Mouse (Mus musculus): ENCODE measurements at regions not wholly inside any gene's neighbourhood (a gene's known extent, or its start where the extent isn't known, plus 50 kb on each side); places are given as distances from the start of the nearest gene placed in this dataset.

DNA sequence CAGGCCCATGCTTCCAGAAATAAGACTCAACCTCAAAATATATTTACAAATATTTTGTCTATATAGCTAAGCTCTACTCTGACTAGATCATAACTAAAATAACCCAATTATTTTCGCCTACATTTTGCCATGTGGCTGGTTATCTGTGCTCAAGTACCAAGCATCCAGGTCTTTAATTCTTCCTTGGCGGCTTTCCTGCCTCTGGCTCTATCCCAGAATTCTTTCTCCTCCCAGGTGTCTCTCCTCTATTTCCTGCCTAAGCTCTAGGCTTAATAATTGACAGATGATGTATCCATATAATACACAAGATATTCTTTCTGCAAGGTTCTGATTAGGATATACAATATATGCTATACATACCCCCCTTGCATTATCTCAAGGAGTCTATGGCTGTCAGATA, 138.3 kb upstream of the Pou3f3 start:
- TF ChIP-seq NELFE (IDR thresholded peaks at IDR 0.05; ENCODE audit: low read depth, low read length) (no peak), POLR2A (IDR thresholded peaks at IDR 0.05; ENCODE audit: control insufficient read depth in 1 of 2, insufficient read depth in 1 of 2, low read depth in 1 of 2, low read length in 2 of 2, poor library complexity in 1 of 2) (no peak), CTCF (IDR thresholded peaks at IDR 0.05 in 2 of 3, conservative IDR thresholded peaks at IDR 0.05 in 1 of 3; ENCODE audit: control insufficient read depth in 1 of 3, insufficient read depth in 1 of 3, low read depth in 2 of 3, low read length in 3 of 3, poor library complexity in 1 of 3, severe bottlenecking in 1 of 3) (no peak), MAX (IDR thresholded peaks at IDR 0.05; ENCODE audit: low read length) (no peak), UBTF (IDR thresholded peaks at IDR 0.05; ENCODE audit: borderline replicate concordance, insufficient read depth, low read depth, low read length) (no peak), CHD2 (IDR thresholded peaks at IDR 0.05; ENCODE audit: low read length) (no peak), CHD1 (IDR thresholded peaks at IDR 0.05; ENCODE audit: low read depth, low read length) (no peak), HCFC1 (IDR thresholded peaks at IDR 0.05; ENCODE audit: low read depth, low read length) (no peak), ZC3H11A (IDR thresholded peaks at IDR 0.05; ENCODE audit: low read depth, low read length) (no peak), EP300 (IDR thresholded peaks at IDR 0.05; ENCODE audit: low read depth in 1 of 2, low read length in 2 of 2) (no peak)

Data from MEL (cell line).